In the genomic region with DNA sequence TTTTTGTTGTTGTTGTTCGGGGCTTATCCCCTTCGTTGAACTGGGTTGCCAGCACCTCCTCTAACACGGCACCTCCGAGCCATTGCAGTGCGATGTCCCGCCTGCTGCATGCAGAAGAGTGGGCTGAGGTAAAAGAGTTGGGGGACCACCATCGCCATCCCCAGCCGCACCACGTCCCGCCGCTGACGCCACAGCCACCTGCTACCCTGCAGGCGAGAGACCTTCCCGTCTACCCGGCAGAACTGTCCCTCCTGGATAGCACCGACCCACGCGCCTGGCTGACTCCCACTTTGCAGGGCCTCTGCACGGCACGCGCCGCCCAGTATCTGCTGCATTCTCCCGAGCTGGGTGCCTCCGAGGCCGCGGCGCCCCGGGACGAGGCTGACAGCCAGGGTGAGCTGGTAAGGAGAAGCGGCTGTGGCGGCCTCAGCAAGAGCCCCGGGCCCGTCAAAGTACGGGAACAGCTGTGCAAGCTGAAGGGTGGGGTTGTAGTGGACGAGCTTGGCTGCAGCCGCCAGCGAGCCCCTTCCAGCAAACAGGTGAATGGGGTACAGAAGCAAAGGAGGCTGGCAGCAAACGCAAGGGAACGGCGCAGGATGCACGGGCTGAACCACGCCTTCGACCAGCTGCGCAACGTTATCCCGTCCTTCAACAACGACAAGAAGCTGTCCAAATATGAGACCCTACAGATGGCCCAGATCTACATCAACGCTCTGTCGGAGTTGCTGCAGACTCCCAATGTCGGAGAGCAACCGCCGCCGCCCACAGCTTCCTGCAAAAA, we compare ENCODE assay signal across 8 mouse cellular contexts. TPM values are rescaled to one million over a fixed set of nuclear protein-coding genes. Genes with fewer than 3 reads are reported as not detected.
DNase-seq lines count a peak whose midpoint lies in the region; ATAC-seq and TF ChIP-seq lines count a peak whose summit lies in the region.

No protein-coding gene starts in this region.

- peak overlapping the region; percentile 60 for H3K4me3 ChIP-seq in hindbrain, embryonic 10.5 days
- H3K4me3 ChIP-seq in liver, adult 2 months (ENCODE audit: insufficient read depth, low read depth, low read length): peak overlapping the region; percentile 27; the same call in 1 of the 2 replicates
- H3K4me3 ChIP-seq in neural tube, embryonic 15.5 days (replicated peaks): peak overlapping the region; percentile 39

- 0 out of 2 replicates have a peak, but pooled peaks have one; percentile 22 for ATAC-seq in frontal cortex, adult (ENCODE audit: low TSS enrichment)
- peak; percentile 69 for ATAC-seq in neural tube, embryonic 15.5 days (ENCODE audit: low FRiP score)
- no peak for ATAC-seq in erythroid progenitor cell, adult 5-6 weeks (replicated peaks; ENCODE audit: low FRiP score, poor library complexity, severe bottlenecking)

- no peaks in the 10 kb centered on the region for H3K79me2 ChIP-seq in liver, adult 2 months (ENCODE audit: control insufficient read depth, insufficient read depth, low read length)

- no peak for DNase-seq in frontal cortex, adult 2 months (ENCODE audit: extremely low spot score in 1 of 2, low spot score in 1 of 2)
- peak; percentile 4 for DNase-seq in 3134 (ENCODE audit: extremely low read depth, insufficient read length, low spot score)
- DNase-seq in embryo, embryonic 10.5 days (ENCODE audit: low spot score): peak; percentile 42
- peak; percentile 70 for DNase-seq in hindbrain, embryonic 10.5 days (ENCODE audit: low spot score)
- no peak for DNase-seq in liver, adult 2 months (ENCODE audit: extremely low read depth, low read depth, low spot score)

- no peak for TF ChIP-seq CTCF in liver, adult 2 months (IDR thresholded peaks at IDR 0.05; ENCODE audit: low read depth, low read length)

- no peaks in the 10 kb centered on the region for H3K9me3 ChIP-seq in hindbrain, embryonic 10.5 days
- no peaks in the 10 kb centered on the region for H3K9me3 ChIP-seq in neural tube, embryonic 15.5 days (replicated peaks)

- H3K4me1 ChIP-seq in hindbrain, embryonic 10.5 days (replicated peaks): peaks cover 36% of the 10 kb centered on the region
- peaks cover 6% of the 10 kb centered on the region; the same call in 1 of the 2 replicates for H3K4me1 ChIP-seq in liver, adult 2 months (ENCODE audit: control insufficient read depth, insufficient read depth, low read length)
- H3K4me1 ChIP-seq in neural tube, embryonic 15.5 days: peaks cover 33% of the 10 kb centered on the region

- peak overlapping the region; percentile 79 for H3K27ac ChIP-seq in hindbrain, embryonic 10.5 days
- no peak overlapping the region for H3K27ac ChIP-seq in liver, adult 2 months (replicated peaks; ENCODE audit: insufficient read depth, low read depth, low read length)
- H3K27ac ChIP-seq in neural tube, embryonic 15.5 days (replicated peaks): no peak overlapping the region

- H3K27me3 ChIP-seq in hindbrain, embryonic 10.5 days (ENCODE audit: insufficient read depth, poor library complexity, severe bottlenecking): peaks cover 85% of the 10 kb centered on the region
- H3K27me3 ChIP-seq in liver, adult 2 months (ENCODE audit: control insufficient read depth, insufficient read depth, low read length): peaks cover 27% of the 10 kb centered on the region
- H3K27me3 ChIP-seq in neural tube, embryonic 15.5 days (replicated peaks): peaks cover 67% of the 10 kb centered on the region

- TF ChIP-seq POLR2A in liver, adult 2 months (IDR thresholded peaks at IDR 0.05; ENCODE audit: extremely low read depth, insufficient read depth, low read length): no peak

- under 1% methylated on average over 53 of the region's 53 CpGs for WGBS in hindbrain, embryonic 10.5 days
- 1% methylated on average over 53 of the region's 53 CpGs for WGBS in liver, adult 2 months
- under 1% methylated on average over 53 of the region's 53 CpGs for WGBS in neural tube, embryonic 15.5 days

- H3K9ac ChIP-seq in liver, adult 2 months (ENCODE audit: low read depth, low read length): no peak overlapping the region
- peak overlapping the region; percentile 23; the same call in 1 of the 2 replicates for H3K9ac ChIP-seq in neural tube, embryonic 15.5 days (replicated peaks)

- H3K4me2 ChIP-seq in neural tube, embryonic 15.5 days: peak overlapping the region; percentile 75

- H3K36me3 ChIP-seq in hindbrain, embryonic 10.5 days: no peaks in the 10 kb centered on the region
- H3K36me3 ChIP-seq in liver, adult 2 months (ENCODE audit: control insufficient read depth, insufficient read depth, low read length): no peaks in the 10 kb centered on the region
- no peaks in the 10 kb centered on the region for H3K36me3 ChIP-seq in neural tube, embryonic 15.5 days

RNA-seq across cellular contexts. Expression of a gene that starts 0.5 kb away (rescaled TPM):
- polyA plus RNA-seq in frontal cortex, adult 2 months (2012; rRNA removed): not detected in 2 replicates
- polyA plus RNA-seq in hindbrain, embryonic 10.5 days (2016; fragmentation: Nextera tagmentation; extraction: Ambion mirVana): 32.9 and 34.7 TPM in 2 replicates
- total RNA-seq in liver, adult 2 months (2014; rRNA removed): not detected in 2 replicates
- not detected in 2 replicates for polyA plus RNA-seq in liver, adult 2 months (2012; rRNA removed)
- polyA plus RNA-seq in neural tube, embryonic 15.5 days (2015; fragmentation: Nextera tagmentation; extraction: Ambion mirVana): 0.52 and 0.57 TPM in 2 replicates
- not detected in 2 replicates for total RNA-seq in erythroid progenitor cell, adult 5-6 weeks (2015; ENCODE audit: low replicate concordance)
- not detected in 2 replicates for total RNA-seq in erythroid progenitor cell, adult 5-6 weeks (2017; ENCODE audit: low replicate concordance)

Comparison
In these comparisons a context has a peak if more than half of its experiments do, and no peak if none do; other contexts are left out.
1. DNase-seq: peak in 3134 (single experiment), embryo, embryonic 10.5 days (single experiment) and hindbrain, embryonic 10.5 days (single experiment); none in frontal cortex, adult 2 months (0 of 2) and liver, adult 2 months (single experiment).
2. RNA of a gene that starts 0.5 kb away (polyA plus RNA-seq): 32.9 to 34.7 TPM in hindbrain, embryonic 10.5 days; 0.52 to 0.57 TPM in neural tube, embryonic 15.5 days, not detected in frontal cortex, adult 2 months and not detected in liver, adult 2 months; every median in the first group is over 10 times any median in the second.
3. Peak in every context shown above with its lines, with median percentiles within 50 percentile points of each other: H3K4me3 ChIP-seq.